Mouse (Mus musculus) hindbrain, embryonic 13.5 days (tissue): ENCODE results near the gene Rorc. TPM values are rescaled to one million over a fixed set of nuclear protein-coding genes. Genes with fewer than 3 reads are reported as not detected.

Experiments
- ATAC-seq: fragments of 200-750 bp; cut with Nextera tagmentation; 2 replicates; pipeline ENCODE4 v1.8.0; 2017; ENCODE audit warnings: moderate TSS enrichment; ENCODE audit not compliant: low FRiP score
- H3K27ac ChIP-seq: fragments of 300-500 bp; sonication (generic); 2 replicates; pipeline ENCODE4 v1.5.1; 2015; ENCODE audit warnings: inconsistent platforms, mild to moderate bottlenecking, moderate library complexity
- H3K27me3 ChIP-seq: fragments of 300-500 bp; sonication (generic); 2 replicates; pipeline ENCODE4 v1.6.1; 2015; ENCODE audit warnings: mild to moderate bottlenecking, inconsistent platforms
- H3K36me3 ChIP-seq: fragments of 300-500 bp; sonication (generic); 2 replicates; pipeline ENCODE4 v1.6.1; 2015; ENCODE audit warnings: mild to moderate bottlenecking, inconsistent platforms
- H3K4me1 ChIP-seq: fragments of 300-500 bp; sonication (generic); replicated peaks from 2 replicates; pipeline ENCODE4 v1.6.1; 2015; ENCODE audit warnings: inconsistent platforms
- H3K4me2 ChIP-seq: fragments of 300-500 bp; sonication (generic); 2 replicates; pipeline ENCODE4 v1.6.1; 2015; ENCODE audit warnings: inconsistent platforms, mild to moderate bottlenecking, moderate library complexity
- H3K4me3 ChIP-seq: fragments of 300-500 bp; sonication (generic); 2 replicates; pipeline ENCODE4 v1.5.1; 2015; ENCODE audit warnings: mild to moderate bottlenecking, inconsistent platforms
- H3K9ac ChIP-seq: fragments of 300-500 bp; sonication (generic); 2 replicates; pipeline ENCODE4 v1.6.1; 2015; ENCODE audit warnings: mild to moderate bottlenecking, inconsistent platforms
- H3K9me3 ChIP-seq: fragments of 300-500 bp; sonication (generic); 2 replicates; pipeline ENCODE4 v1.6.1; 2016; ENCODE audit warnings: inconsistent platforms
- WGBS: fragments of 180-500 bp; shearing (Covaris S2); methylation state at CpG from one replicate; pipeline ENCODE4 v1.1.7; 2015; 5-methylcytosine and 5-hydroxymethylcytosine counted together
- polyA plus RNA-seq: library from polyadenylated mRNA; unstranded; fragments of >200 nt; fragmentation: Nextera tagmentation; extraction: Ambion mirVana; gene quantifications from 2 replicates; pipeline ENCODE4 v1.2.1, GENCODE M21; 2015

Gene Rorc
- polyA plus RNA-seq, 1 experiment from 2014 or later = 0.42 TPM

GRCm38 (mm10) chr3:94364154-94364526 lies 8.5 kb upstream of the Rorc start:
- ATAC-seq = no peak; the same call in 1 of the 2 replicates
- H3K27me3 ChIP-seq = peaks cover 27% of the 10 kb centered on the region
- H3K4me3 ChIP-seq = peak overlapping the region; percentile 56
- H3K9ac ChIP-seq = peak overlapping the region; percentile 90
- H3K4me1 ChIP-seq = peaks cover 22% of the 10 kb centered on the region
- no peaks in the 10 kb centered on the region for H3K9me3 ChIP-seq
- 4% methylated on average over 23 of the region's 23 CpGs for whole genome bisulfite sequencing
- no peaks in the 10 kb centered on the region for H3K36me3 ChIP-seq
- peak overlapping the region; percentile 44 for H3K27ac ChIP-seq
- H3K4me2 ChIP-seq = peak overlapping the region; percentile 82

- H3K4me3 ChIP-seq = no peak overlapping the region
- WGBS = 24% methylated on average over 3 of the region's 3 CpGs
- no peak overlapping the region for H3K4me2 ChIP-seq
- H3K9ac ChIP-seq = no peak overlapping the region
- H3K36me3 ChIP-seq = no peaks in the 10 kb centered on the region
- 0 out of 2 replicates have a peak, but pooled peaks have one; percentile 8 for ATAC-seq
- H3K27me3 ChIP-seq = peaks cover 27% of the 10 kb centered on the region
- peaks cover 27% of the 10 kb centered on the region for H3K4me1 ChIP-seq
- no peak overlapping the region for H3K27ac ChIP-seq
- H3K9me3 ChIP-seq = no peaks in the 10 kb centered on the region
Measured at GRCm38 (mm10) chr3:94366761-94367160, 5.8 kb upstream of the Rorc start.

GRCm38 (mm10) chr3:94367511-94367910 lies 5.1 kb upstream of the Rorc start:
- 84% methylated on average over 6 of the region's 6 CpGs for whole genome bisulfite sequencing

GRCm38 (mm10) chr3:94368631-94369030 lies 4.0 kb upstream of the Rorc start:
- WGBS = 72% methylated on average over 6 of the region's 6 CpGs
- Histone ChIP-seq H3K27me3 (peaks cover 23% of the 10 kb centered on the region), H3K9ac (peak overlapping the region; percentile 5; the same call in 1 of the 2 replicates), H3K4me3 (no peak overlapping the region), H3K4me2 (no peak overlapping the region), H3K36me3 (no peaks in the 10 kb centered on the region), H3K4me1 (peaks cover 29% of the 10 kb centered on the region), H3K9me3 (no peaks in the 10 kb centered on the region), H3K27ac (no peak overlapping the region)
- ATAC-seq = no peak

More at GRCm38 (mm10) chr3:94367511-94367910, 5.1 kb upstream of the Rorc start:
- H3K9me3 ChIP-seq = no peaks in the 10 kb centered on the region
- no peak overlapping the region for H3K9ac ChIP-seq
- peaks cover 26% of the 10 kb centered on the region for H3K4me1 ChIP-seq
- peaks cover 20% of the 10 kb centered on the region for H3K27me3 ChIP-seq
- ATAC-seq = no peak
- H3K4me2 ChIP-seq = no peak overlapping the region
- no peak overlapping the region for H3K27ac ChIP-seq
- H3K4me3 ChIP-seq = no peak overlapping the region
- H3K36me3 ChIP-seq = no peaks in the 10 kb centered on the region

- no peaks in the 10 kb centered on the region for H3K36me3 ChIP-seq
- no peak overlapping the region for H3K27ac ChIP-seq
- no peak overlapping the region for H3K9ac ChIP-seq
- 64% methylated on average over 2 of the region's 2 CpGs for WGBS
- no peak for ATAC-seq
- H3K4me3 ChIP-seq = no peak overlapping the region
- H3K27me3 ChIP-seq = peaks cover 30% of the 10 kb centered on the region
- peaks cover 24% of the 10 kb centered on the region for H3K4me1 ChIP-seq
- H3K9me3 ChIP-seq = no peaks in the 10 kb centered on the region
- H3K4me2 ChIP-seq = no peak overlapping the region
Measured at GRCm38 (mm10) chr3:94369709-94370108, 2.9 kb upstream of the Rorc start.

- H3K9ac ChIP-seq = 0 out of 2 replicates have a peak overlapping the region, but pooled peaks have one; percentile 1
Measured at GRCm38 (mm10) chr3:94371637-94372036, 957 bp upstream of the Rorc start.

GRCm38 (mm10) chr3:94372038-94372437 lies 556 bp upstream of the Rorc start:
- H3K27me3 ChIP-seq = peaks cover 19% of the 10 kb centered on the region
- H3K9me3 ChIP-seq = no peaks in the 10 kb centered on the region
- peaks cover 24% of the 10 kb centered on the region for H3K4me1 ChIP-seq
- WGBS = 0% methylated on average over 3 of the region's 3 CpGs
- H3K27ac ChIP-seq = no peak overlapping the region
- H3K4me2 ChIP-seq = peak overlapping the region; percentile 35
- ATAC-seq = 0 out of 2 replicates have a peak, but pooled peaks have one; percentile 5
- H3K9ac ChIP-seq = 0 out of 2 replicates have a peak overlapping the region, but pooled peaks have one; percentile 1
- no peak overlapping the region for H3K4me3 ChIP-seq
- no peaks in the 10 kb centered on the region for H3K36me3 ChIP-seq

More at GRCm38 (mm10) chr3:94371637-94372036, 957 bp upstream of the Rorc start:
- WGBS = 6% methylated on average over 11 of the region's 11 CpGs
- Histone ChIP-seq H3K4me3 (peak overlapping the region; percentile 16), H3K27ac (no peak overlapping the region), H3K4me1 (peaks cover 24% of the 10 kb centered on the region), H3K27me3 (peaks cover 19% of the 10 kb centered on the region), H3K36me3 (no peaks in the 10 kb centered on the region), H3K9me3 (no peaks in the 10 kb centered on the region), H3K4me2 (peak overlapping the region; percentile 35)
- peak; percentile 40 for ATAC-seq

GRCm38 (mm10) chr3:94373090-94373489 lies 496 bp downstream of the Rorc start:
- 1% methylated on average over 10 of the region's 10 CpGs for WGBS
- Histone ChIP-seq H3K27me3 (peaks cover 22% of the 10 kb centered on the region), H3K36me3 (no peaks in the 10 kb centered on the region), H3K27ac (no peak overlapping the region), H3K4me3 (no peak overlapping the region; the same call in 1 of the 2 replicates), H3K9me3 (no peaks in the 10 kb centered on the region), H3K4me2 (peak overlapping the region; percentile 41), H3K4me1 (peaks cover 24% of the 10 kb centered on the region), H3K9ac (0 out of 2 replicates have a peak overlapping the region, but pooled peaks have one; percentile 43)
- peak; percentile 18 for ATAC-seq

- ATAC-seq = peak; percentile 55
- peaks cover 22% of the 10 kb centered on the region for H3K27me3 ChIP-seq
- no peaks in the 10 kb centered on the region for H3K36me3 ChIP-seq
- no peak overlapping the region for H3K27ac ChIP-seq
- WGBS = 1% methylated on average over 5 of the region's 5 CpGs
- no peaks in the 10 kb centered on the region for H3K9me3 ChIP-seq
- peak overlapping the region; percentile 41 for H3K4me2 ChIP-seq
- H3K4me3 ChIP-seq = no peak overlapping the region
- peaks cover 24% of the 10 kb centered on the region for H3K4me1 ChIP-seq
- H3K9ac ChIP-seq = no peak overlapping the region; the same call in 1 of the 2 replicates
Measured at GRCm38 (mm10) chr3:94373597-94374011, 1.0 kb downstream of the Rorc start.

GRCm38 (mm10) chr3:94374636-94375035 lies 2.0 kb downstream of the Rorc start:
- peaks cover 24% of the 10 kb centered on the region for H3K4me1 ChIP-seq
- no peak overlapping the region for H3K27ac ChIP-seq
- no peaks in the 10 kb centered on the region for H3K36me3 ChIP-seq
- no peak overlapping the region for H3K4me2 ChIP-seq
- no peak overlapping the region for H3K4me3 ChIP-seq
- H3K27me3 ChIP-seq = peaks cover 22% of the 10 kb centered on the region
- no peaks in the 10 kb centered on the region for H3K9me3 ChIP-seq
- no peak for ATAC-seq
- no peak overlapping the region for H3K9ac ChIP-seq

GRCm38 (mm10) chr3:94375146-94375545 lies 2.6 kb downstream of the Rorc start:
- Histone ChIP-seq H3K27ac (no peak overlapping the region), H3K4me2 (no peak overlapping the region), H3K9me3 (no peaks in the 10 kb centered on the region), H3K4me1 (peaks cover 27% of the 10 kb centered on the region), H3K9ac (no peak overlapping the region), H3K27me3 (peaks cover 22% of the 10 kb centered on the region), H3K36me3 (no peaks in the 10 kb centered on the region), H3K4me3 (no peak overlapping the region)
- ATAC-seq = no peak
- WGBS = 65% methylated on average over 2 of the region's 2 CpGs

- no peak overlapping the region for H3K9ac ChIP-seq
- no peak overlapping the region for H3K4me2 ChIP-seq
- peaks cover 22% of the 10 kb centered on the region for H3K27me3 ChIP-seq
- no peaks in the 10 kb centered on the region for H3K36me3 ChIP-seq
- no peaks in the 10 kb centered on the region for H3K9me3 ChIP-seq
- ATAC-seq = no peak
- no peak overlapping the region for H3K4me3 ChIP-seq
- H3K27ac ChIP-seq = no peak overlapping the region
- H3K4me1 ChIP-seq = peaks cover 27% of the 10 kb centered on the region
- WGBS = 65% methylated on average over 5 of the region's 5 CpGs
Measured at GRCm38 (mm10) chr3:94375861-94376260, 3.3 kb downstream of the Rorc start.
